Mouse (Mus musculus) MEL (cell line): Measurements from ENCODE around the gene Ube2o. TPM values are rescaled to one million over a fixed set of nuclear protein-coding genes. Genes with fewer than 3 reads are reported as not detected.

ENCODE experiments used
- DNase-seq: peaks from one replicate; pipeline ENCODE4 v3.0.0; 2011; ENCODE audit warnings: low read depth, low spot score
- H3K27ac ChIP-seq: 2 replicates; pipeline ENCODE4 v1.5.1; 2012; ENCODE audit warnings: low read depth, mild to moderate bottlenecking, control low read depth, low read length, moderate library complexity; ENCODE audit not compliant: control insufficient read depth
- H3K27me3 ChIP-seq, 2 experiments: fragments of 150-350 bp in 1 of 2; sonication (generic) in 1 of 2; 2 replicates each; pipeline ENCODE4 v1.6.1; 2012; ENCODE audit warnings: low read length in 2 of 2, mild to moderate bottlenecking in 2 of 2, improper control_type of control experiment in 1 of 2, moderate library complexity in 1 of 2; ENCODE audit not compliant: insufficient read depth in 2 of 2, control insufficient read depth in 1 of 2
- H3K36me3 ChIP-seq, 2 experiments: 2 replicates each; pipeline ENCODE4 v1.6.1; 2012 to 2014; ENCODE audit warnings: low read length in 2 of 2, improper control_type of control experiment in 1 of 2, inconsistent platforms in 1 of 2, mild to moderate bottlenecking in 1 of 2; ENCODE audit not compliant: insufficient read depth in 2 of 2, control insufficient read depth in 1 of 2
- H3K4me1 ChIP-seq, 2 experiments: fragments of 150-350 bp in 1 of 2; sonication (generic) in 1 of 2; 2 replicates each; pipeline ENCODE4 v1.6.1; 2012; ENCODE audit warnings: low read length in 2 of 2, improper control_type of control experiment in 1 of 2, mild to moderate bottlenecking in 1 of 2; ENCODE audit not compliant: insufficient read depth in 2 of 2, control insufficient read depth in 1 of 2
- H3K4me3 ChIP-seq, 2 experiments: fragments of 150-350 bp in 1 of 2; sonication (generic) in 1 of 2; 2 replicates each; pipeline ENCODE4 v1.5.1; 2012; ENCODE audit warnings: low read depth in 2 of 2, low read length in 2 of 2, mild to moderate bottlenecking in 2 of 2, moderate library complexity in 2 of 2, control low read depth in 1 of 2, improper control_type of control experiment in 1 of 2; ENCODE audit not compliant: control insufficient read depth in 1 of 2, insufficient read depth in 1 of 2
- H3K79me2 ChIP-seq: 2 replicates; pipeline ENCODE4 v1.6.1; 2012; ENCODE audit warnings: mild to moderate bottlenecking, low read length, moderate library complexity; ENCODE audit not compliant: control insufficient read depth, poor library complexity, insufficient read depth
- H3K9ac ChIP-seq: 2 replicates; pipeline ENCODE4 v1.6.1; 2012; ENCODE audit warnings: low read depth, mild to moderate bottlenecking, control low read depth, low read length, moderate library complexity; ENCODE audit not compliant: control insufficient read depth, poor library complexity, severe bottlenecking
- H3K9me3 ChIP-seq: fragments of 150-350 bp; sonication (generic); replicated peaks from 2 replicates; pipeline ENCODE4 v1.6.1; 2012; ENCODE audit warnings: mild to moderate bottlenecking, low read length, improper control_type of control experiment, moderate library complexity; ENCODE audit not compliant: insufficient read depth
- BHLHE40 ChIP-seq: IDR thresholded peaks from 2 replicates; pipeline ENCODE4 v1.6.1; 2012; ENCODE audit warnings: low read depth, mild to moderate bottlenecking, inconsistent platforms, low read length, improper control_type of control experiment, borderline replicate concordance
- CHD2 ChIP-seq: IDR thresholded peaks from 2 replicates; pipeline ENCODE4 v1.6.1; 2011; ENCODE audit warnings: low read length, improper control_type of control experiment
- E2F4 ChIP-seq: IDR thresholded peaks from 2 replicates; pipeline ENCODE4 v1.6.1; 2011; ENCODE audit warnings: low read depth, low read length, improper control_type of control experiment, borderline replicate concordance
- ELF1 ChIP-seq: IDR thresholded peaks from 2 replicates; pipeline ENCODE4 v1.6.1; 2014; ENCODE audit warnings: low read depth, mild to moderate bottlenecking, inconsistent platforms, low read length, improper control_type of control experiment, moderate library complexity
- EP300 ChIP-seq, 2 experiments: IDR thresholded peaks; 2 replicates each; pipeline ENCODE4 v1.6.1; 2011; ENCODE audit warnings: improper control_type of control experiment in 2 of 2, low read length in 2 of 2, low read depth in 1 of 2, mild to moderate bottlenecking in 1 of 2
- ETS1 ChIP-seq: IDR thresholded peaks from 2 replicates; pipeline ENCODE4 v1.6.1; 2012; ENCODE audit warnings: low read depth, mild to moderate bottlenecking, inconsistent platforms, low read length, improper control_type of control experiment, moderate library complexity
- HCFC1 ChIP-seq: IDR thresholded peaks from 2 replicates; pipeline ENCODE4 v1.6.1; 2012; ENCODE audit warnings: low read depth, mild to moderate bottlenecking, inconsistent platforms, low read length, improper control_type of control experiment, moderate library complexity
- JUND ChIP-seq: IDR thresholded peaks from 2 replicates; pipeline ENCODE4 v1.6.1; 2011; ENCODE audit warnings: low read depth, mild to moderate bottlenecking, improper control_type of control experiment, low read length
- MAFK ChIP-seq: IDR thresholded peaks from 2 replicates; pipeline ENCODE4 v1.6.1; 2011; ENCODE audit warnings: low read depth, mild to moderate bottlenecking, low read length, improper control_type of control experiment, borderline replicate concordance
- MAX ChIP-seq: IDR thresholded peaks from 2 replicates; pipeline ENCODE4 v1.6.1; 2011; ENCODE audit warnings: low read length, improper control_type of control experiment
- MAZ ChIP-seq: IDR thresholded peaks from 2 replicates; pipeline ENCODE4 v1.6.1; 2012; ENCODE audit warnings: low read depth, mild to moderate bottlenecking, inconsistent platforms, low read length, improper control_type of control experiment
- MXI1 ChIP-seq: IDR thresholded peaks from 2 replicates; pipeline ENCODE4 v1.6.1; 2011; ENCODE audit warnings: mild to moderate bottlenecking, low read depth, low read length, improper control_type of control experiment
- MYB ChIP-seq: IDR thresholded peaks from 2 replicates; pipeline ENCODE4 v1.6.1; 2011; ENCODE audit warnings: mild to moderate bottlenecking, low read depth, low read length, improper control_type of control experiment
- NELFE ChIP-seq: IDR thresholded peaks from 2 replicates; pipeline ENCODE4 v1.6.1; 2011; ENCODE audit warnings: low read depth, low read length, improper control_type of control experiment
- NRF1 ChIP-seq: IDR thresholded peaks from 2 replicates; pipeline ENCODE4 v1.6.1; 2014; ENCODE audit warnings: low read depth, mild to moderate bottlenecking, inconsistent platforms, low read length, improper control_type of control experiment, moderate library complexity; ENCODE audit not compliant: poor library complexity, insufficient read depth, severe bottlenecking
- POLR2AphosphoS2 ChIP-seq: IDR thresholded peaks from 2 replicates; pipeline ENCODE4 v1.6.1; 2011; ENCODE audit warnings: low read length, improper control_type of control experiment
- RAD21 ChIP-seq: IDR thresholded peaks from 2 replicates; pipeline ENCODE4 v1.6.1; 2011; ENCODE audit warnings: mild to moderate bottlenecking, low read depth, low read length, improper control_type of control experiment
- SIN3A ChIP-seq: IDR thresholded peaks from 2 replicates; pipeline ENCODE4 v1.6.1; 2012; ENCODE audit warnings: low read length, improper control_type of control experiment, inconsistent platforms
- SMC3 ChIP-seq: IDR thresholded peaks from 2 replicates; pipeline ENCODE4 v1.6.1; 2011; ENCODE audit warnings: low read depth, low read length, improper control_type of control experiment
- TCF12 ChIP-seq: IDR thresholded peaks from 2 replicates; pipeline ENCODE4 v1.6.1; 2014; ENCODE audit warnings: low read depth, mild to moderate bottlenecking, inconsistent platforms, low read length, improper control_type of control experiment, moderate library complexity
- ZC3H11A ChIP-seq: IDR thresholded peaks from 2 replicates; pipeline ENCODE4 v1.6.1; 2012; ENCODE audit warnings: low read depth, mild to moderate bottlenecking, inconsistent platforms, low read length, improper control_type of control experiment
- ZKSCAN1 ChIP-seq: IDR thresholded peaks from 2 replicates; pipeline ENCODE4 v1.6.1; 2012; ENCODE audit warnings: low read depth, mild to moderate bottlenecking, inconsistent platforms, low read length, improper control_type of control experiment, moderate library complexity
- ZNF384 ChIP-seq: IDR thresholded peaks from 2 replicates; pipeline ENCODE4 v1.6.1; 2012; ENCODE audit warnings: low read depth, mild to moderate bottlenecking, inconsistent platforms, low read length, improper control_type of control experiment
- polyA plus RNA-seq, 2 experiments: library from polyadenylated mRNA; stranded (reverse) in 1 of 2; unstranded in 1 of 2; fragments of >175 nt in 1 of 2; fragments of >200 nt in 1 of 2; gene quantifications; 2 replicates each; pipeline versions ENCODE4 v1.2.1 to v1.2.4; 2012; ENCODE audit warnings: low replicate concordance in 2 of 2, low read depth in 1 of 2; ENCODE audit not compliant: insufficient read length in 2 of 2, insufficient read depth in 1 of 2, missing spikeins in 1 of 2
- total RNA-seq: library from RNA; depleted of rRNA; stranded (reverse); fragments of 300-350 nt; gene quantifications from 2 replicates; pipeline ENCODE4 v1.2.3, GENCODE M21; 2012

Ube2o gene
- total and polyA plus RNA-seq, 3 experiments: 22.9 to 42.8 TPM; not detected in 1

DNA sequence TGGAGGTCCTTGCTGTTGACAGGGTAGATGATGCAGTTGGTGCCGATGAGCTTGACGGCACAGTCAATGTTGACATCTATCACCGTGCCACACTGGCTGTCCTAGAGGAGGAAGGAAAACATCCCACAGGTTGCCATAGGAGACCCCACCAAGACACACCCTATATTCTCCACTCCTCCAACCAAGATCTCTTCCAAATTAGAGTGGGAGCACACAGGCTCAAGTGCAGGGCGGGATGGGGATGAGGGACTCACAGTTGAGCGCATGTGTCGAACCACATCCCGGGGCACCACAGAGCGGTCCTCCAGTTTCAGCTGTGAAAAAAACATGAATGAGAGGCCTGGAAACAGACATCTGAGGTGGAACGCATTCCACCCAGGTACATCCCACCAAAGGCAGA lies 32.5 kb downstream of the Ube2o start:
- Histone ChIP-seq H3K9ac (no peak overlapping the region), H3K36me3 (peaks cover 2 to 10% of the 10 kb centered on the region in 2 experiments), H3K79me2 (peaks cover 5% of the 10 kb centered on the region; the same call in 1 of the 2 replicates), H3K4me3 (no peak overlapping the region), H3K27me3 (no peaks in the 10 kb centered on the region), H3K4me1 (peaks cover 8 to 19% of the 10 kb centered on the region in 2 experiments; a peak in 3 of 4 replicates), H3K9me3 (no peaks in the 10 kb centered on the region), H3K27ac (no peak overlapping the region)
- TF ChIP-seq ETS1 (no peak), MAZ (no peak), POLR2AphosphoS2 (no peak), MAX (no peak), JUND (no peak), EP300 (IDR thresholded peaks at IDR 0.05; ENCODE audit: low read depth in 1 of 2, low read length in 2 of 2) (no peak), BHLHE40 (no peak), NELFE (no peak), NRF1 (no peak), SIN3A (no peak), ZC3H11A (no peak), ZKSCAN1 (no peak)
- DNase-seq: no peak

DNA sequence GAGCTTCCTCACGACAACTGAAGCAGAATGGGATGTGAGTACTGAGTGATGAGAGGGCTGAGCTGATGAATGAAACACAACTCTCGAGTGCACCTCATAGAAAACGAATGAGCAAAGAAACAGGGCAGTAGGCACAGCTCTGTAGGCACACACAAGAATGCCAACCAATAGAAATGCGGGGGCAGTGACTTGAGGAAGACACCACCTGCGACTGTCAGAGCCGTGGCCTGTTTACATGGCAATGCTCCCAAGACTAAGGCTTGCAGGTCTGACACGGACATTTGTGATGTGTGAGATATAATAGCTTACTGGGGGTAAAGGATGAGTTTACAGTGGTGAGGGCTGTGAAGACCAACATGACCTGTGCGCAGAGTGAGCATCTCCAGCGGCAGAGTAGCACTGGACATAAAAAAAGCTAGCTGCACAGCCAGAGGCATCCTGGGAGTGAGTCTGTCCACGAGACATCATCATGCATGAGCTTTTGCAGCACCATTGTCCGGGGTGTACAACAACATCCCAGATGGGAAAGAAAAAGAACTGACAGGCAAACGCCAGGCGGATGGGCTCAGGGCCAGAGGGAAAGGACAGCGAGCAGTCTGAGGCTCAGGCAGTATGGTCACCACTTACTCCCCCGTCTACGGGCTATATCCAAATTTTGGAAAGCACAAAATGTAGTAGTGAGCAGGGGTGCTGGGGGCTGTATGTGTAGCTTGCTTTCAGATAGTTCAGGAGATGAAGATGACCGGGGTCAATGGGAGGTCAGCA lies 33.8 kb downstream of the Ube2o start:
- no peak for DNase-seq
- TF ChIP-seq ZNF384 (no peak), MXI1 (no peak), TCF12 (no peak), MAFK (no peak), CHD2 (no peak), SMC3 (no peak), ELF1 (no peak), NELFE (no peak), RAD21 (no peak), BHLHE40 (no peak), EP300 (IDR thresholded peaks at IDR 0.05; ENCODE audit: low read depth in 1 of 2, low read length in 2 of 2) (no peak), NRF1 (no peak), MYB (no peak), HCFC1 (no peak), E2F4 (no peak)
- Histone ChIP-seq H3K36me3 (peaks cover 2 to 10% of the 10 kb centered on the region in 2 experiments), H3K79me2 (peaks cover 3% of the 10 kb centered on the region; the same call in 1 of the 2 replicates), H3K4me1 (peaks cover 8 to 19% of the 10 kb centered on the region in 2 experiments; a peak in 3 of 4 replicates), H3K9ac (no peak overlapping the region), H3K27ac (no peak overlapping the region), H3K27me3 (no peaks in the 10 kb centered on the region), H3K4me3 (no peak overlapping the region), H3K9me3 (no peaks in the 10 kb centered on the region)
